16 mouse cellular contexts compared by ENCODE assay signal in the genomic region with DNA sequence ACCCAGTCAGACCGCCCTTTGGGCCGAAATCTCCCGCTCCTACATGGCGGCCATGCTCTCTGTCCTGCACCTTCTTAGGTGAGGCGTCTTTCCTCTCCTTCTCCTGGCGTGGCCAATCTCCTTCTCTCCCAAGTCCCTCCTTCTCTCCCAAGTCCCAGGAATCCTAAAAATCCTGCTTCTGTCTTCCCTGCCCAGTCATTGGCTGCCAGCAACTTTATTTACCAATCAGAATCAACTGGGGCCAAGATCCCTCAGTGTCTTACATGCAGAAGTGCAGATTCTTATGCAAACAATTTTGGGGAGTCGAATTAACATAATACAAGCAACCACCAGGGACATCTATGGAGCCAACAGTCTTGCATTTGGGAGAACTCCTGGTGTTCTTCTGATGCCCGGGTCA.
"Had no signal": no experiment of that assay in that cellular context is flagged by ENCODE, and none has a peak within 500 bp of the region (broad histone marks: within the 10 kb centered on the region; RNA-seq: fewer than 3 reads in every experiment).

No protein-coding gene starts in this region.

- H3K27ac ChIP-seq: neural tube, embryonic 12.5 days; neural tube, embryonic 13.5 days; neural tube, embryonic 15.5 days; stomach, embryonic 15.5 days; stomach, postnatal 0 days had no signal

- H3K4me1 ChIP-seq: neural tube, embryonic 12.5 days; neural tube, embryonic 13.5 days; neural tube, embryonic 15.5 days; stomach, embryonic 15.5 days had no signal

- H3K9me3 ChIP-seq: neural tube, embryonic 12.5 days; neural tube, embryonic 13.5 days; neural tube, embryonic 15.5 days; stomach, embryonic 15.5 days had no signal

- H3K9ac ChIP-seq: neural tube, embryonic 12.5 days; neural tube, embryonic 13.5 days; neural tube, embryonic 15.5 days; stomach, embryonic 15.5 days had no signal

- DNase-seq: right cerebral cortex, adult 18-20 months; right cerebral cortex, postnatal 14 days; right cerebral cortex, postnatal 25 days; right cerebral cortex, postnatal 4 days; spleen, adult 18-20 months; thymus, adult 18-20 months; thymus, adult 2 months; thymus, postnatal 14 days; thymus, postnatal 25 days; thymus, postnatal 36 days; thymus, postnatal 4 days had no signal

- H3K4me3 ChIP-seq: neural tube, embryonic 12.5 days; neural tube, embryonic 13.5 days; neural tube, embryonic 15.5 days; stomach, embryonic 15.5 days had no signal

- H3K36me3 ChIP-seq: neural tube, embryonic 12.5 days; neural tube, embryonic 13.5 days; neural tube, embryonic 15.5 days; stomach, embryonic 15.5 days had no signal

- H3K27me3 ChIP-seq: neural tube, embryonic 12.5 days; neural tube, embryonic 13.5 days; neural tube, embryonic 15.5 days; stomach, embryonic 15.5 days had no signal
